Mouse (Mus musculus): ENCODE measurements at regions not wholly inside any gene's neighbourhood (a gene's known extent, or its start where the extent isn't known, plus 50 kb on each side); places are given as distances from the start of the nearest gene placed in this dataset.

- WGBS (ENCODE audit: insufficient replicate concordance) = 57% methylated on average over 4 of the region's 4 CpGs
- peaks cover 4% of the 10 kb centered on the region; the same call in 1 of the 2 replicates for H3K4me1 ChIP-seq (ENCODE audit: control insufficient read depth, insufficient read depth, low read length)
Measured at GRCm38 (mm10) chr6:135527879-135528278, 165.5 kb downstream of the Emp1 start.

GRCm38 (mm10) chr6:135539791-135540646 lies 177.7 kb downstream of the Emp1 start:
- Histone ChIP-seq H3K4me2 (no peak overlapping the region), H3K4me1 (ENCODE audit: control insufficient read depth, insufficient read depth, low read length) (no peaks in the 10 kb centered on the region), H3K9me3 (replicated peaks; ENCODE audit: control insufficient read depth, low read length) (no peaks in the 10 kb centered on the region), H3K4me3 (ENCODE audit: low read depth, low read length) (no peak overlapping the region), H3K27ac (ENCODE audit: low read depth, low read length) (no peak overlapping the region), H3K9ac (ENCODE audit: low read depth, low read length) (no peak overlapping the region), H3K27me3 (ENCODE audit: control insufficient read depth, insufficient read depth, low read length) (no peaks in the 10 kb centered on the region), H3K36me3 (ENCODE audit: control insufficient read depth, insufficient read depth, low read length) (no peaks in the 10 kb centered on the region)
- no peak for ATAC-seq (replicated peaks; ENCODE audit: insufficient number of reproducible peaks, low FRiP score, low TSS enrichment)
- 47% methylated on average over 9 of the region's 9 CpGs for whole genome bisulfite sequencing (ENCODE audit: insufficient replicate concordance)

More at GRCm38 (mm10) chr6:135527879-135528278, 165.5 kb downstream of the Emp1 start:
- H3K4me2 ChIP-seq = no peak overlapping the region
- H3K9ac ChIP-seq (ENCODE audit: low read depth, low read length) = no peak overlapping the region
- H3K9me3 ChIP-seq (replicated peaks; ENCODE audit: control insufficient read depth, low read length) = no peaks in the 10 kb centered on the region
- H3K4me3 ChIP-seq (ENCODE audit: low read depth, low read length) = no peak overlapping the region
- no peak for ATAC-seq (replicated peaks; ENCODE audit: insufficient number of reproducible peaks, low FRiP score, low TSS enrichment)
- H3K27ac ChIP-seq (ENCODE audit: low read depth, low read length) = no peak overlapping the region
- no peaks in the 10 kb centered on the region for H3K36me3 ChIP-seq (ENCODE audit: control insufficient read depth, insufficient read depth, low read length)
- H3K27me3 ChIP-seq (ENCODE audit: control insufficient read depth, insufficient read depth, low read length) = no peaks in the 10 kb centered on the region

GRCm38 (mm10) chr6:135541566-135541965 lies 179.2 kb downstream of the Emp1 start:
- Histone ChIP-seq H3K4me2 (no peak overlapping the region), H3K4me3 (ENCODE audit: low read depth, low read length) (no peak overlapping the region), H3K4me1 (ENCODE audit: control insufficient read depth, insufficient read depth, low read length) (no peaks in the 10 kb centered on the region), H3K27me3 (ENCODE audit: control insufficient read depth, insufficient read depth, low read length) (no peaks in the 10 kb centered on the region), H3K9me3 (replicated peaks; ENCODE audit: control insufficient read depth, low read length) (no peaks in the 10 kb centered on the region), H3K27ac (ENCODE audit: low read depth, low read length) (no peak overlapping the region), H3K36me3 (ENCODE audit: control insufficient read depth, insufficient read depth, low read length) (no peaks in the 10 kb centered on the region), H3K9ac (ENCODE audit: low read depth, low read length) (no peak overlapping the region)
- WGBS (ENCODE audit: insufficient replicate concordance) = 55% methylated on average over 5 of the region's 5 CpGs
- no peak for ATAC-seq (replicated peaks; ENCODE audit: insufficient number of reproducible peaks, low FRiP score, low TSS enrichment)

GRCm38 (mm10) chr6:135542356-135542755 lies 180.0 kb downstream of the Emp1 start:
- no peak overlapping the region for H3K4me3 ChIP-seq (ENCODE audit: low read depth, low read length)
- no peak for ATAC-seq (replicated peaks; ENCODE audit: insufficient number of reproducible peaks, low FRiP score, low TSS enrichment)

GRCm38 (mm10) chr6:135543390-135543789 lies 181.0 kb downstream of the Emp1 start:
- Histone ChIP-seq H3K9ac (ENCODE audit: low read depth, low read length) (no peak overlapping the region), H3K4me3 (ENCODE audit: low read depth, low read length) (no peak overlapping the region), H3K9me3 (replicated peaks; ENCODE audit: control insufficient read depth, low read length) (no peaks in the 10 kb centered on the region), H3K4me2 (no peak overlapping the region), H3K27ac (ENCODE audit: low read depth, low read length) (no peak overlapping the region), H3K4me1 (ENCODE audit: control insufficient read depth, insufficient read depth, low read length) (no peaks in the 10 kb centered on the region), H3K27me3 (ENCODE audit: control insufficient read depth, insufficient read depth, low read length) (no peaks in the 10 kb centered on the region), H3K36me3 (ENCODE audit: control insufficient read depth, insufficient read depth, low read length) (no peaks in the 10 kb centered on the region)
- ATAC-seq (replicated peaks; ENCODE audit: insufficient number of reproducible peaks, low FRiP score, low TSS enrichment) = no peak
- WGBS (ENCODE audit: insufficient replicate concordance) = 72% methylated on average over 3 of the region's 3 CpGs

More at GRCm38 (mm10) chr6:135542356-135542755, 180.0 kb downstream of the Emp1 start:
- Histone ChIP-seq H3K4me2 (no peak overlapping the region), H3K9me3 (replicated peaks; ENCODE audit: control insufficient read depth, low read length) (no peaks in the 10 kb centered on the region), H3K4me1 (ENCODE audit: control insufficient read depth, insufficient read depth, low read length) (no peaks in the 10 kb centered on the region), H3K9ac (ENCODE audit: low read depth, low read length) (no peak overlapping the region), H3K27me3 (ENCODE audit: control insufficient read depth, insufficient read depth, low read length) (no peaks in the 10 kb centered on the region), H3K36me3 (ENCODE audit: control insufficient read depth, insufficient read depth, low read length) (no peaks in the 10 kb centered on the region), H3K27ac (ENCODE audit: low read depth, low read length) (no peak overlapping the region)
- WGBS (ENCODE audit: insufficient replicate concordance) = 53% methylated on average over 5 of the region's 5 CpGs

- Histone ChIP-seq H3K9me3 (replicated peaks; ENCODE audit: control insufficient read depth, low read length) (no peaks in the 10 kb centered on the region), H3K4me2 (no peak overlapping the region), H3K4me3 (ENCODE audit: low read depth, low read length) (no peak overlapping the region), H3K36me3 (ENCODE audit: control insufficient read depth, insufficient read depth, low read length) (no peaks in the 10 kb centered on the region), H3K27me3 (ENCODE audit: control insufficient read depth, insufficient read depth, low read length) (no peaks in the 10 kb centered on the region), H3K27ac (ENCODE audit: low read depth, low read length) (no peak overlapping the region), H3K9ac (ENCODE audit: low read depth, low read length) (no peak overlapping the region), H3K4me1 (ENCODE audit: control insufficient read depth, insufficient read depth, low read length) (no peaks in the 10 kb centered on the region)
- WGBS (ENCODE audit: insufficient replicate concordance) = 58% methylated on average over 3 of the region's 3 CpGs
- ATAC-seq (replicated peaks; ENCODE audit: insufficient number of reproducible peaks, low FRiP score, low TSS enrichment) = no peak
Measured at GRCm38 (mm10) chr6:135543863-135544262, 181.5 kb downstream of the Emp1 start.

GRCm38 (mm10) chr6:135550368-135550950 lies 188.1 kb downstream of the Emp1 start:
- Histone ChIP-seq H3K9me3 (replicated peaks; ENCODE audit: control insufficient read depth, low read length) (no peaks in the 10 kb centered on the region), H3K4me2 (no peak overlapping the region), H3K9ac (ENCODE audit: low read depth, low read length) (no peak overlapping the region), H3K36me3 (ENCODE audit: control insufficient read depth, insufficient read depth, low read length) (no peaks in the 10 kb centered on the region), H3K4me3 (ENCODE audit: low read depth, low read length) (no peak overlapping the region), H3K4me1 (ENCODE audit: control insufficient read depth, insufficient read depth, low read length) (no peaks in the 10 kb centered on the region), H3K27ac (ENCODE audit: low read depth, low read length) (no peak overlapping the region), H3K27me3 (ENCODE audit: control insufficient read depth, insufficient read depth, low read length) (no peaks in the 10 kb centered on the region)
- WGBS (ENCODE audit: insufficient replicate concordance) = 34% methylated on average over 3 of the region's 3 CpGs
- no peak for ATAC-seq (replicated peaks; ENCODE audit: insufficient number of reproducible peaks, low FRiP score, low TSS enrichment)

- no peaks in the 10 kb centered on the region for H3K9me3 ChIP-seq (replicated peaks; ENCODE audit: control insufficient read depth, low read length)
- H3K27ac ChIP-seq (ENCODE audit: low read depth, low read length) = no peak overlapping the region
- no peak overlapping the region for H3K4me3 ChIP-seq (ENCODE audit: low read depth, low read length)
- H3K36me3 ChIP-seq (ENCODE audit: control insufficient read depth, insufficient read depth, low read length) = no peaks in the 10 kb centered on the region
- 85% methylated on average over 3 of the region's 3 CpGs for WGBS (ENCODE audit: insufficient replicate concordance)
- H3K27me3 ChIP-seq (ENCODE audit: control insufficient read depth, insufficient read depth, low read length) = no peaks in the 10 kb centered on the region
- H3K4me2 ChIP-seq = no peak overlapping the region
- H3K9ac ChIP-seq (ENCODE audit: low read depth, low read length) = no peak overlapping the region
- no peaks in the 10 kb centered on the region for H3K4me1 ChIP-seq (ENCODE audit: control insufficient read depth, insufficient read depth, low read length)
- no peak for ATAC-seq (replicated peaks; ENCODE audit: insufficient number of reproducible peaks, low FRiP score, low TSS enrichment)
Measured at GRCm38 (mm10) chr6:135552396-135552795, 190.1 kb downstream of the Emp1 start.
